Mouse (Mus musculus) myocyte (in vitro differentiated cells): ENCODE measurements around the gene Anapc15.

Experiments used
- CEBPB ChIP-seq: IDR thresholded peaks from 2 replicates; pipeline ENCODE4 v1.6.1; 2011; ENCODE audit warnings: mild to moderate bottlenecking, moderate library complexity; ENCODE audit not compliant: poor library complexity, insufficient read depth, severe bottlenecking
- E2F4 ChIP-seq: IDR thresholded peaks from one replicate; pipeline ENCODE4 v1.6.1; 2011; ENCODE audit warnings: mild to moderate bottlenecking, control low read depth, moderate library complexity; ENCODE audit not compliant: insufficient read depth
- MAX ChIP-seq: IDR thresholded peaks from one replicate; pipeline ENCODE4 v1.6.1; 2011; ENCODE audit warnings: low read depth, mild to moderate bottlenecking, control low read depth
- MYOD1 ChIP-seq, 3 experiments: IDR thresholded peaks; one replicate each; pipeline ENCODE4 v1.6.1; 2011; ENCODE audit warnings: control low read depth in 2 of 3, low read depth in 2 of 3, mild to moderate bottlenecking in 2 of 3, moderate library complexity in 1 of 3; ENCODE audit not compliant: insufficient read length in 2 of 3, control insufficient read depth in 1 of 3
- MYOG ChIP-seq, 3 experiments: IDR thresholded peaks; one replicate each; pipeline ENCODE4 v1.6.1; 2011; ENCODE audit warnings: control low read depth in 2 of 3, low read depth in 2 of 3, mild to moderate bottlenecking in 2 of 3; ENCODE audit not compliant: insufficient read length in 2 of 3, control insufficient read depth in 1 of 3, insufficient read depth in 1 of 3
- POLR2A ChIP-seq: IDR thresholded peaks from one replicate; pipeline ENCODE4 v1.6.1; 2011; ENCODE audit warnings: low read depth, mild to moderate bottlenecking, control low read depth, moderate library complexity; ENCODE audit not compliant: insufficient read length
- POLR2AphosphoS2 ChIP-seq: IDR thresholded peaks from one replicate; pipeline ENCODE4 v1.6.1; 2011; ENCODE audit warnings: low read depth, control low read depth; ENCODE audit not compliant: insufficient read length
- TCF12 ChIP-seq: IDR thresholded peaks from one replicate; pipeline ENCODE4 v1.6.1; 2011; ENCODE audit warnings: mild to moderate bottlenecking, control low read depth; ENCODE audit not compliant: poor library complexity, insufficient read depth, severe bottlenecking
- USF1 ChIP-seq: IDR thresholded peaks from one replicate; pipeline ENCODE4 v1.6.1; 2011; ENCODE audit warnings: low read depth, mild to moderate bottlenecking, control low read depth, moderate library complexity

GRCm38 (mm10) chr7:101863415-101863814 lies at the start of gene Anapc15:
- TF ChIP-seq POLR2A (no peak), USF1 (no peak), TCF12 (no peak), POLR2AphosphoS2 (no peak), MAX (no peak), E2F4 (no peak), CEBPB (no peak), MYOD1 (IDR thresholded peaks at IDR 0.05; ENCODE audit: control insufficient read depth in 1 of 3, insufficient read length in 2 of 3, low read depth in 2 of 3) (no peak), MYOG (IDR thresholded peaks at IDR 0.05; ENCODE audit: control insufficient read depth in 1 of 3, insufficient read depth in 1 of 3, insufficient read length in 2 of 3, low read depth in 2 of 3) (no peak)
